Mouse (Mus musculus) megakaryocyte-erythroid progenitor cell, adult 5-6 weeks (primary cell): Measurements from ENCODE around the gene Akap13. TPM values are rescaled to one million over a fixed set of nuclear protein-coding genes. Genes with fewer than 3 reads are reported as not detected.

Experiments used
- ATAC-seq: replicated peaks from 2 replicates; pipeline ENCODE4 v1.8.0; 2016; ENCODE audit warnings: mild to moderate bottlenecking, inconsistent platforms; ENCODE audit not compliant: severe bottlenecking, poor library complexity, low FRiP score, low TSS enrichment
- total RNA-seq, 2 experiments: library from RNA; stranded (forward) in 1 of 2; stranded (reverse) in 1 of 2; fragments of 200-1000, 215-1000 nt in 1 of 2; fragments of >200 nt in 1 of 2; fragmentation: Nextera tagmentation in 1 of 2; gene quantifications; 2 replicates each; pipeline ENCODE4 v1.2.3; 2014 to 2017

The Akap13 gene
- total RNA-seq, 2 experiments from 2014 or later, result 63.3 to 74.9 TPM

GRCm38 (mm10) chr7:75506628-75507027, 51.3 kb downstream of the Akap13 start:
- no peak for ATAC-seq

DNA sequence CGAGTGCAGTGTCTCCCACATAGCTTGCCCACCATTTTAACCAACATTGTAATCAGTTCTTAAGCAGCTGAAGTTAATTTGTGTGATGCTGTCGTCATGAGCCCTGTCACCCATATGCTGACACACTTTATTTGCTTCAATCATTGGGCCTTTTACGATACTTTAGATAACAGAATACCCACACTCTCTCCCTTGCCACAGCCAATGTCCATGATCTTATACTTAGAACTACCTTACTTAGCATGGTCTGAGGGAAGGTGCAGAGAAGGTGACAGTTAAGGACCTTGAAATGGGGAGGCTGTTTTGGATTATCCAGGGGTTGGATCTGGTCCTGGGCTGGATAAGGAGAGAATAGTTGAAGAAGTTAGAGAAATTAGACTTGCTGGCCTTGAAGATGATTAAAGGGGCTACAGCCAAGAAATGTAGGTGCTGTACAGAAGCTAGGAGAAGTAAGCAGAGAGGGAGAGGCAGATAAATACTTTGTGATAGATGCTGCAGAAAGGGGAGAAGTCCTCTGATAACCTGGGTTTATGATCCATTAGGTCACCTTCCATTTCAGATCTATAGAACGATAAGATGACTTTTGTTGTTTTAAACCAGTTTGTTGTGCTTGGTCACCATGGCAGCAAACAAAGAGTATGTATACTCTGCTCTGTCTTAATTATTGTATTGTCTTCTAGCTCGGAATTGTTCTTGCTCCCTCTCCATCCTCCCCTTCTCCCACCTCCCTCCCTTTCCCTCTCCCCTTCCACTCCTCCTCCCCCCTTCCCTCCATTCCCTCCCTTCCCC, 53.9 kb downstream of the Akap13 start:
- ATAC-seq, result no peak

GRCm38 (mm10) chr7:75515472-75515871, 60.1 kb downstream of the Akap13 start:
- no peak for ATAC-seq

GRCm38 (mm10) chr7:75516716-75517619, 61.6 kb downstream of the Akap13 start:
- no peak for ATAC-seq

DNA sequence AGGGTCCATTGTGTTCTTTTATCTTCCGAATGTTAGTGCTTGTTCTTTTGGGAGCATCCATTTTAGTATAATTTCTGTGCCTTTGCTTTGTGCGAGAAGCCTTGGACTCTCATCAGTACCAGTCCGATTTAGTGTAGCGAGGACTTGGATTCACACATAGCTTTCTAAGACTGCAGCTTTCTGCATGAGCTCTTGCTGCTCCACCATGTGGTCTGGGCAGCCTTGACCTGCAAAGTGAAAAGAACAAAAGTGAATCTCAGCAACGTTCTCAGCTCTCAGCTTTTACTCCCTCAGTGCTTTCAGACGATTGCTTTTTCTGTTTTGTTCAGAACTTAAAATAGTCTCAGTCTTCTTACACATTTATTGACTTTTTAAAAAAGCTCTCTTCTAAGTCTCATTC, 65.2 kb downstream of the Akap13 start:
- ATAC-seq, result no peak

- ATAC-seq, result no peak
Measured at GRCm38 (mm10) chr7:75521199-75521598, 65.9 kb downstream of the Akap13 start.

- ATAC-seq, result no peak
Measured at GRCm38 (mm10) chr7:75522226-75522625, 66.9 kb downstream of the Akap13 start.

- peak; percentile 54 for ATAC-seq
Measured at GRCm38 (mm10) chr7:75524789-75525569, 69.6 kb downstream of the Akap13 start.

DNA sequence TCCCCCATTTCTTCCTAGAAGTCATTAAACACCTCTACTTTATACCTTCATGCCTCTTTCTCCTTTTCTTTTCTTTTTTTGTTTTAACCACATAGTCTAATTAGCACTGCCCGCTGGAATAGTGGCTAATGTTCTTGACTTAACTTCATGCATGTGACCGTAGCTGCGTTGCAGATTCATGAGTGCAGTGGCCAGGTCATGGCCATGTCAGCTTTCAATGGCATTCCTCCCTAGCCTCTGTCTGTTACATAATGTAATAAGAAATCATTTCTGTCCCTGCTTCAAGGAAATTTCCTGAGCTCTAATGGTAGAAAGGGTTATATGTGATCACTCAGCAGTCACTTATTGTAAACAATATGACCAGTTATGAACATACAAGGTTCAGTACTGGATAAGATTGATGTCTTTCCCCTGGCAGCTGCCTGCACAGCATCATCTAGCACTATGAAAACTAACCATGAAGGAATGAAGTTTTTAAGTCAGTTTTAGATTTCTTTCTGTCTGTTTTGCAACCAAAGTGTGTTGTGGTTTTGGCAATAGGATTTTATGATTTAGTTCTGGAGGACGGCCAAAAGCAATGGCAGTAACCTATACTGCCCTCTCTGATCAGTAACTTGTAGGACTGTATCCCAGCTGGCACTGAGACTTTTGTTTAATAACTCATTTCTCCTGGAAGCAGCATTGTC, 70.5 kb downstream of the Akap13 start:
- no peak for ATAC-seq

DNA sequence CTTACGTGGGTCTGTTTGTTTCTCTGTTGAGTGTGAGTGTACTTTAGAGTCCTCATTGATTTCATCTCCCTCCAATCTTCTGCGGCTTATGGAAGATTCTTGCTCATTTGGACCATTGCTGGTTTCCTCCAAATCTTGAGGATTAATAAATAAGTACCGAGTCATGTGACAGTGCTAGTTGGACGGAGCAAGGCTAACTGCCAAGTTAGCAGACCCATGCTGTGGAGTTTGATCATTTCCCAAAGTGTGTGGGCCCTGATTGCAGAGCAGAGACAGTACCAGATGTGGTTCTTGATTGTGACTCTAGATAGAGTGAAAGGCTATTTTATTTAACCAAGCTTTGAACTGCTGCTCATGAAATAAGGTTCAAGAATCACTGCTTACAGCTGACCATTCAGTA, 73.4 kb downstream of the Akap13 start:
- ATAC-seq, result no peak

GRCm38 (mm10) chr7:75529857-75530437, 74.6 kb downstream of the Akap13 start:
- 0 out of 2 replicates have a peak, but pooled peaks have one; percentile 26 for ATAC-seq

GRCm38 (mm10) chr7:75530642-75531041, 75.3 kb downstream of the Akap13 start:
- no peak for ATAC-seq

- no peak for ATAC-seq
Measured at GRCm38 (mm10) chr7:75533079-75533478, 77.7 kb downstream of the Akap13 start.

DNA sequence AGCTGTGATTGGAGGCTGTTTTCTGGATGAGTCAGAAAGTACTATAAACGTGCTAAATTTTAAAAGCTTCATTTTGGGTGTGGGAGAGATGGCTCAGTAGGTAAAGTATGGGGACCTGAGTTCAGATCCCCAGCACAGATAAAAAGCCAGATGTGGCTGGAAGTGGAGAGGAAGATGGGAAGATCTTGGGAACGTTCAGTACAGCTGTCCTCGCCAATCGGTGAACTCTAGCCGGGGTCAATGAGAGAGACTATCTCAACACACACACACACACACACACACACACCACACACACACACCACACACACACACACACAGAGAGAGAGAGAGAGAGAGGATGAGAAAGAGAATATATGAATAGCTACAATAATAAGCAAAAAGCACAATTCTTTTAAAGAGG, 81.0 kb downstream of the Akap13 start:
- no peak for ATAC-seq

DNA sequence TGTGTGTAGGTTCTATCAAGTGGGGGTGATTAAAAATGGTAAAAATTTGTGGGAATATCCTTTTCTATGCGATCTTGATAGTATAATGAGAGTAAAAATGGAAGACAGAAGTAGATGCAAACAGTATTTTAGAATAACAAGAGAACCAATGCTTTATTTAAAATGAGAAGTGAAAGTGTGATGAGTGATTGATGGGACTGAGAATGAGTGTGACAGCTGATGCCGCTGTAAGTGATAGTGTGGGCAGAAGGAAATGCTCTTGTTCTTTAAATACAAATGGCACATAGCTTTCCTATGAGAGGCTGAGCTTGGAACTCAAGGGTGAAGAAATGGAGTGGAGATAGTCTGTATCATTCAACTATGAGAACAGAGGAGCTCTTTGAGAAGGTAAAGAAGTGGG, 82.2 kb downstream of the Akap13 start:
- no peak for ATAC-seq

- no peak for ATAC-seq
Measured at GRCm38 (mm10) chr7:75538513-75538912, 83.2 kb downstream of the Akap13 start.

DNA sequence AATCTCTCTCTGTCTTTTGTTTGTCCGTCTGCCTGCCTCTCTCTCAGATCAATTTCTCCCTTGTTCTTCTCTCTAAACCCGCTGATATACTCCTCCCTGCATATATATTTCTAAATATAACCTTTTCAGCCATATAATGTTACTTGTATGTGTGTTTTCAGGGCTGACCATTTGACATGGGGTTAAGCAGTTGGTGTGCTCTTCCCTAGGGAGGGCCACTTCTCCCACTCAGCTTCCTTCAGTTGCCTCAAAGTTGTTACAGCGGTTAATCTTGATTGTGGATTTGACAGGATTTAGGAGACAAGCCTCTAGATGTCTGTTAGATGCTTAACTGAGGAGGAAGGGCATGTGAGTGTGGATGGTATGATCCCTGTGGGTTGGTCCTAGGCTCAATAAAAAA, 83.8 kb downstream of the Akap13 start:
- ATAC-seq, result no peak

DNA sequence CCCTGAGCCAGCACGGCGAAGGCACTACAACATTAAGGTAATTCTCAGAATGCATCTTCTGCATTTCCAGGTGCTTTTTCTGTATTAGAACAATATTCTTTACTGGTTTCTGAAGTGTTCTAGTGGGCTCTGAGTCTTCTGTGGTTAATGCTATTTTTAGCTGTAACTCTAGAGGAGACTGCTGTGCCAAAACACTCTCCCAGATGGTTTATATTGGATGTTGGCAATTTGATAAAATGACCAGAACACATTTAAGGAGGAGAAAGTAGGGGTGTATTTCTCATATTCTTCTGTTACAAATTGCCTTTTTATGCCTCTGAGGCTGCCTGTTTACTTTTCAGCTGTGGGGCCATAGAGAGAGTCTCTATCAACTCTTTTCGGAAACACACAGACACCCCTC, 94.5 kb downstream of the Akap13 start:
- ATAC-seq, result no peak

DNA sequence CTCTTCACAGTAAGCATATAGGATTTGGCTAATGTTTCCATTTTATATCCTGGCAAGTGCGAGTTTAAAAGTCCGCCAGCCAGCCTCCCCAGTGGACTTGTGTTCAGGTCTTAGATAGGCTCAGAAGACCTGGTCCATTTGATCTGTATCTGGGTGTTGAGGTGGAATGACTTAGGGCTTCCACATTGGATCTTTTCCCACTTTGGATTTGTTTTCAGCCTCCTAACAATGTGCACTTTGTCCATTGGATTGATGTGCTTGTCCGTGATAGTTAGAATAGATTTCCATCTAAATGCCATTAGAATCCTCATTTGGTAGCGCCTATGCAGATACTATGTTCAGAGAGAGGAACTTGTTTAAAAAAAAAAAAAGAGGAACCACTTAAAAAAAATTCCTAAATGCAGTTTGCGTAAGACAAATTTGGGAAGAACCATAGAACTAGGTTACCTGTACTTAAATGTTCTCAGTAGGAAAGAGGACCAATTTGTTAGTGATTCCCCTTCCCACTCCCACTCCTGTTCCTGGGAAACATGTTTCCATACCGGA, 95.5 kb downstream of the Akap13 start:
- no peak for ATAC-seq
